Mouse (Mus musculus) forebrain, embryonic 16.5 days (tissue): ENCODE data around the gene Pde1a. TPM values are rescaled to one million over a fixed set of nuclear protein-coding genes. Genes with fewer than 3 reads are reported as not detected.

Source experiments
- ATAC-seq: fragments of 200-750 bp; cut with Nextera tagmentation; 2 replicates; pipeline ENCODE4 v1.8.0; 2017; ENCODE audit warnings: mild to moderate bottlenecking, moderate library complexity
- H3K27ac ChIP-seq: fragments of 300-500 bp; sonication (generic); 2 replicates; pipeline ENCODE4 v1.5.1; 2014; ENCODE audit warnings: low read length, control low read depth
- H3K27me3 ChIP-seq: fragments of 300-500 bp; sonication (generic); replicated peaks from 2 replicates; pipeline ENCODE4 v1.6.1; 2014; ENCODE audit warnings: low read length; ENCODE audit not compliant: control insufficient read depth, insufficient read depth
- H3K36me3 ChIP-seq: fragments of 300-500 bp; sonication (generic); 2 replicates; pipeline ENCODE4 v1.6.1; 2014; ENCODE audit not compliant: control insufficient read depth, insufficient read depth
- H3K4me1 ChIP-seq: fragments of 300-500 bp; sonication (generic); replicated peaks from 2 replicates; pipeline ENCODE4 v1.6.1; 2014; ENCODE audit warnings: low read length; ENCODE audit not compliant: control insufficient read depth, insufficient read depth
- H3K4me2 ChIP-seq: fragments of 300-500 bp; sonication (generic); 2 replicates; pipeline ENCODE4 v1.6.1; 2014; ENCODE audit warnings: mild to moderate bottlenecking, low read length, control low read depth
- H3K4me3 ChIP-seq: fragments of 300-500 bp; sonication (generic); replicated peaks from 2 replicates; pipeline ENCODE4 v1.5.1; 2014; ENCODE audit warnings: mild to moderate bottlenecking, low read length, control low read depth
- H3K9ac ChIP-seq: fragments of 300-500 bp; sonication (generic); replicated peaks from 2 replicates; pipeline ENCODE4 v1.6.1; 2014; ENCODE audit warnings: low read depth, low read length, control low read depth
- H3K9me3 ChIP-seq: fragments of 300-500 bp; sonication (generic); 2 replicates; pipeline ENCODE4 v1.6.1; 2016; ENCODE audit warnings: low read length; ENCODE audit not compliant: control insufficient read depth
- WGBS: fragments of 180-500 bp; shearing (Covaris S2); extraction: QIAGEN DNeasy Blood & Tissue Kit; methylation state at CpG from one replicate; pipeline ENCODE4 v1.1.7; 2014; 5-methylcytosine and 5-hydroxymethylcytosine counted together
- polyA plus RNA-seq: library from polyadenylated mRNA; unstranded; fragments of >200 nt; fragmentation: Nextera tagmentation; extraction: Ambion mirVana; gene quantifications from 2 replicates; pipeline ENCODE4 v1.2.1, GENCODE M21; 2015

The Pde1a gene
- 17.4 and 20.3 TPM in 2 replicates for polyA plus RNA-seq

DNA sequence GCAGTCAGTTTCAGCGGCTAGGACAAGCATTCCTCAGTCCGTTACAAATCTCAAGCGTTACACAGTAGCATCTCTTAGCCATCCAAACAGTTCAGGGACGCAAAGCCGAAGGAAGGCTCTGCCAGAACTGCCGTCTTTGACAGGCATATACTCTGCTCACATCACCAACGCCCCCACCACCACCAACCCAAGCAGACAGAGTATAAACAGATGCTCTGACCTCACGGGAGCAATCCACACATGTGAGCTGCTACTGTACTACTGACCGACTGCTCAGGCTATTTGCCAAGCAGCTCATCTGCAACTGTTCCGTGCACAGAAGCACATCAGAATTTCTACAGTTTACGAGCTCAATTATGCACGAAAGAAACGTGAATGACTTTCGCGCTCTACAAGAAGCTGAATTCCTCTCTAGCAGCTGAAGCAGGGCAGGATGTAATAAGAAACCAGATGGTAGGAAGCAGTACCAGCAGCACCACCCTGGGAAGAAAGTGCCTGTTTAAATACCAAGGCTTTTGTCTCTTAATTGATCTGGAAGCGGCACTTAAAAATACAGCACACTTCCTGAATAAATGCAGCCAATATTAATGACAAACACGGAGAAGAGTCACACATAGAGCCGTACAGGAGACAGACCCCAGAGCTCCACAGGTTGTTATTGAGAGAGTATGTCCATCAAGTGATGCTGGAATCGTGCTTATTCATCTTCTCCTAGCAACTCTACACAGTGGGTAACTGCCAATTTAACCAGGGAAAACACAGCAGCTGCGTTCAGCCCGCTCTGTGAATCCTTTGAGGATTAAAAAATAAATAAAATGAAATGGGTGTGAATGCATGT is at the start of gene Pde1a:
Pde1a (minus strand) TSS at position 598 of the 838 bp plus-strand sequence.
- peaks cover 19% of the 10 kb centered on the region for H3K4me1 ChIP-seq
- ATAC-seq = peak; percentile 88
- H3K36me3 ChIP-seq = no peaks in the 10 kb centered on the region
- H3K27me3 ChIP-seq = no peaks in the 10 kb centered on the region
- WGBS = 4% methylated on average over 21 of the region's 21 CpGs
- no peaks in the 10 kb centered on the region for H3K9me3 ChIP-seq
- peak within 1 kb of the TSS; percentile 52 for H3K4me3 ChIP-seq
- peak within 1 kb of the TSS; percentile 72 for H3K27ac ChIP-seq
- peak within 1 kb of the TSS; percentile 53 for H3K9ac ChIP-seq
- H3K4me2 ChIP-seq = peak within 1 kb of the TSS; percentile 87

DNA sequence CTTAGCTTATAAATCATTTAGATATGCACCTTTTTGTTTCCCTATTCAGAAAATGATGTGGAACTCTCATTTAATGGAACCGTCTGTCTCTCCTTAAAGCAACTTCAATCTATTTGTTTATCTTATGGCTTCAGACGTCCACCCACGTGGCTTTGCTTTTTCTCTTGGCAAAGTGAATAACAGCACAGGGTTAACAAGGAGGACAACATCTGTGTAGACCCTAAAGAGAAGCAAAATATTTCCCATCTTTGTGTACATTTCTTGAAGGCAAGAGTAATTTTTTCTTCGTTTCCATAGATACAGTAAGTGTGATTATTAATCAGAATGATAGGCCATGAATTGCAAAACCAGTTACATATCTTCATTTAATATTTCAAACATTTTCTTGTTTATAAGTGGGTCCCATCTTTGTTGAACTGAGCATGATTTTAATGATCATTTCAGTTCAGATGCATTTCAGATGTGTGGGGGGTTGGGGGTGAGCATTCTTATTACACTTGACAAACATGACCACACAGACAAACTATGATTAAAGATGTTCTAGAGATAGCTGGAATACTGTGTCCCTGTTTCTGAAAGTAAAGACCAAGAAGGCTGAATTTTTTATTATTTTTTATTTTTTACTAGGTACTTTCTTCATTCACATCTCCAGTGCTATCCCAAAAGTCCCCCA is 49.5 kb upstream of the Pde1a start:
- ATAC-seq = no peak
- WGBS = 75% methylated on average over 4 of the region's 4 CpGs

DNA sequence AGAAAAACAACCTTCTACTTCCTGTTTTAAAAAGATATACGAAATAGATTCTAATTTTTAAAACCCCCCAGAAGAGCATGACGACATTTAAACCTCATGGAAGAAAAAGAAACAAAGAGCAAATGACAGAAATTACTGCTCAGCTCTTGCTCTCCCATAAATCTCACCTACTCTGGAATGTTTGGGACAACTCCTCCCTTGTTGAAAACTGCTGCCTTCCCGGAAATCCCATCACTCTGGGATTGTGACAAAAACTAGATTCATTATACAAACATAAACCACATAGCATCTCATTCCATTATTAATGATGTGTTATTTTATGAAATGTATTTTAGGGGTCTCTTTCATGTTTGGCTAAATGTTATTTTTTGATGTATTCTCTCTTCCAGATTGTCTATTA is 48.9 kb upstream of the Pde1a start:
- WGBS = 87% methylated on average over 3 of the region's 3 CpGs

More for the DNA sequence above, 49.5 kb upstream of the Pde1a start:
- Histone ChIP-seq H3K4me1 (no peaks in the 10 kb centered on the region), H3K27ac (no peak overlapping the region), H3K4me2 (no peak overlapping the region), H3K9me3 (no peaks in the 10 kb centered on the region), H3K9ac (no peak overlapping the region), H3K4me3 (no peak overlapping the region), H3K27me3 (no peaks in the 10 kb centered on the region), H3K36me3 (no peaks in the 10 kb centered on the region)

DNA sequence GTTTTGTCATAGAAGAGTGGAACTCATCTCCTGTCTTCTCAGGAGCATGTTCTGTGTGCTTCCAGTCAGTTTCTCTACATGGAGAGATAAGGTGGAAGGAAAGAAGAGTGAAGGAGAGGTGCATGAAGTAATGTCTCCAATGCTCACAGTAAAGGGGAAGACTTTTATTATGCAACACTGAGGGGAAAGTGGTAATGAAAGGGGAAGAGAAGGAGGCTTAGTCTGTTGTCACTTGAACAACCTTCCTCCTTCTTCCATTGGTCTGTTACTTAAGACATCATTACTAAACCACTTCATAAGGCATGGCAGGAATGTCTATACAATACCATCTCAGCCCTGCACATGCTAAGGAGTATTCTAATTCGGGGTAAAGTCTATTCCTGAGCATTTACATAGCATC is 38.8 kb upstream of the Pde1a start:
- Histone ChIP-seq H3K4me2 (no peak overlapping the region), H3K27ac (no peak overlapping the region), H3K36me3 (no peaks in the 10 kb centered on the region), H3K4me3 (no peak overlapping the region), H3K9ac (no peak overlapping the region), H3K4me1 (no peaks in the 10 kb centered on the region), H3K27me3 (no peaks in the 10 kb centered on the region), H3K9me3 (no peaks in the 10 kb centered on the region)
- 89% methylated on average over 1 of the region's 1 CpGs for WGBS
- no peak for ATAC-seq

More for the DNA sequence above, 48.9 kb upstream of the Pde1a start:
- H3K27ac ChIP-seq = no peak overlapping the region
- H3K4me3 ChIP-seq = no peak overlapping the region
- no peak for ATAC-seq
- no peaks in the 10 kb centered on the region for H3K4me1 ChIP-seq
- no peak overlapping the region for H3K9ac ChIP-seq
- H3K9me3 ChIP-seq = no peaks in the 10 kb centered on the region
- no peaks in the 10 kb centered on the region for H3K27me3 ChIP-seq
- no peaks in the 10 kb centered on the region for H3K36me3 ChIP-seq
- no peak overlapping the region for H3K4me2 ChIP-seq

DNA sequence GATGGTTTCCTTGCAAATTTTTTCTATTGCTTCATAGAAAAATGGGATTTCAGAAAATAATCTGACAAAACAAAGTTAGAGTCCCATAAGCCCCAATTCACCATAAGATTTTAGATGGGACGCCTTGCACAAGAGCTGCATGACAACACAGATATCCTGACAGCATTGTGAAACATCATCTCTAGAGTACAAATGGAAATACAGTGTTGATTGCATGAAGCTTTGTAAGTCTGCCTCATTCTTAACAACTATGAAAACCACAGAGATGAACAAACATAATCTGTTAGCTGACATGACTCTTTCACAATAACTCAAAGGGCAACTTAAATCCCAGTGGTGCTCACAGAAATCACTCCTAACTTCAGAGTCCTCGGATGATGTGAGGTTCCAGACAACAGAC is 29.5 kb upstream of the Pde1a start:
- no peak overlapping the region for H3K4me3 ChIP-seq
- 87% methylated on average over 2 of the region's 2 CpGs for WGBS
- no peaks in the 10 kb centered on the region for H3K36me3 ChIP-seq
- H3K27me3 ChIP-seq = no peaks in the 10 kb centered on the region
- ATAC-seq = no peak
- H3K4me1 ChIP-seq = no peaks in the 10 kb centered on the region
- no peak overlapping the region for H3K4me2 ChIP-seq
- no peak overlapping the region for H3K9ac ChIP-seq
- no peaks in the 10 kb centered on the region for H3K9me3 ChIP-seq
- H3K27ac ChIP-seq = no peak overlapping the region

DNA sequence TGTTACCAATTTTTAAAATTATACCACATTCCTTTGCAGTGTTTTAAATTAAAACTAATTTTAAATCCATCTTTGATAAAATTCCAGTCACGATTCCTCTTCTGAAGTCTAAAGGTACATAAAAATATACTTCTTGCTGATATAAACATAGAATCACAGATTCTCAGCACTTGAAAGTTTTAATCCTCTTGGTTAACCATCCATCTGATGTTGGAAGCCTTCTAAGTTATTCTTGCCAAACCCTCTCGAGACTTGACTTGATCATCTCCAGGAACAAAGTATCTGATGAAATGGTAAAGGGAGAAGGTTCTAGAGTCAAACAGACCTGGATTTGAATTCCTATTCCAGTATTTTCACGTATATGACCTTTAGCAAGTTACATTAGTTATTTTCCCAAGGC is 28.9 kb upstream of the Pde1a start:
- Histone ChIP-seq H3K27me3 (no peaks in the 10 kb centered on the region), H3K27ac (no peak overlapping the region), H3K4me1 (no peaks in the 10 kb centered on the region), H3K36me3 (no peaks in the 10 kb centered on the region), H3K4me3 (no peak overlapping the region), H3K9ac (no peak overlapping the region), H3K4me2 (no peak overlapping the region), H3K9me3 (no peaks in the 10 kb centered on the region)
- no peak for ATAC-seq
- 85% methylated on average over 3 of the region's 3 CpGs for WGBS

DNA sequence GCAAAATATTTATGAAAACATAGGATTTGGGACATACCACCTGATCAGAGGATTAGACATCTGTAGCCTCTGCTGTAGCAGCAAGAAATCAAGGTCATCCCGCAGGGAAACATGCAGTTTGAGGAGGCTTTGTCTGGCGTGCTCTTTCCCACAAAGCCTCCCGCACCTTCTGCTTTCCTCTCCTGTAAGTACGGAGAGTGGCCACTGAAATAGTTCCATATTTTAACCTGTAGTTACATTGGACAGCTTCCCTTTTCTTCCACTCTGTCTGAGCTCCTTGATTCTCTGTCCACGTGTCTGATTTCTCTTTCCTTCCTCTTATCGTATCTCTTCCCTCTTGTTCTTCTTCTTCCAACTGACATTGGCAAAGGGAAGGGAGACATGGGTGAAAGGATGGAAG is 20.8 kb upstream of the Pde1a start:
- Histone ChIP-seq H3K27me3 (no peaks in the 10 kb centered on the region), H3K9me3 (no peaks in the 10 kb centered on the region), H3K4me1 (no peaks in the 10 kb centered on the region), H3K36me3 (no peaks in the 10 kb centered on the region), H3K9ac (no peak overlapping the region), H3K4me2 (no peak overlapping the region), H3K4me3 (no peak overlapping the region), H3K27ac (no peak overlapping the region)
- ATAC-seq = no peak
- WGBS = 73% methylated on average over 6 of the region's 6 CpGs

DNA sequence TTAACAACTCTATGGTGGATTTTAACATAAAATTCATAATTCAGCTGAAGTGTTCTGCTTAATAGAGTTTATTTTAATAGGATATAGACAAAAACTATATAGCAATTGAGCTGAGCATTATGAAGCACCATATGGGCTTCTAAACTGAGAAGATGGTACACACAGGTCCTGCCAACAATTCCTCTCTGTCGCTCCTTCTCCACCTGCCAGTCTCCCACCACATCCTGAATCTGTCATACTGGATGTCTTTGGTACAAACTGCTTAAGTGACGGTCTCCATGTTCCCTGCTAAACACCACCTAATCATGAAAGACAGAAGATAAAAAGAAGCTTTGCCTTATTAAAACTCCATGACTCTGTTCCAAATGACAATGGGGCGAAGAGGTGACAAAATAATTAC is 20.1 kb upstream of the Pde1a start:
- Histone ChIP-seq H3K4me1 (no peaks in the 10 kb centered on the region), H3K27ac (peak overlapping the region; percentile 28), H3K4me2 (no peak overlapping the region), H3K27me3 (no peaks in the 10 kb centered on the region), H3K9ac (no peak overlapping the region), H3K36me3 (no peaks in the 10 kb centered on the region), H3K9me3 (no peaks in the 10 kb centered on the region), H3K4me3 (no peak overlapping the region)
- ATAC-seq = peak; percentile 45; the same call in 1 of the 2 replicates
- 44% methylated on average over 3 of the region's 3 CpGs for WGBS

DNA sequence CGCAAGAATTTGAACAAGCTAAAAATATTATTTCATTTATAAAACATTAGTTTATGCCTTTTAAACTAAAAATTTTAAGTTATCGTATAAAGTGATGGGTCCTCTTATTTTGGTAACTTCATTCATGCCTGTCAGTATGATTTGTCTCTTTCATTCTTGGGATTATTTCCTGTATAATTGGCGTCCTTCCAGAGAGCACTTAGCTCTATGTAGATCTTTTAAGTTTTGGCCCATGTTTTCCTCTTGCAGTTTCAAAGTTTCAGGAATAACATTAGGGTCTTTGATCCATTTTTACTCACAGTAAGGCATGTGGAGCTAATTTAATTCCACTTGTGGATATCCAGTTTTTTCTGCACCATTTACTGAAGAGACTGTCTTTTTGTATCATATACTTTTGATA is 5.8 kb upstream of the Pde1a start:
- H3K4me3 ChIP-seq = no peak overlapping the region
- no peaks in the 10 kb centered on the region for H3K4me1 ChIP-seq
- H3K27ac ChIP-seq = no peak overlapping the region
- no peak overlapping the region for H3K4me2 ChIP-seq
- WGBS = 82% methylated on average over 3 of the region's 3 CpGs
- H3K36me3 ChIP-seq = no peaks in the 10 kb centered on the region
- H3K9me3 ChIP-seq = no peaks in the 10 kb centered on the region
- ATAC-seq = no peak
- H3K27me3 ChIP-seq = no peaks in the 10 kb centered on the region
- H3K9ac ChIP-seq = no peak overlapping the region
